Mouse (Mus musculus) C2C12 (cell line): ENCODE measurements around the gene Fer.

Source experiments
- CTCF ChIP-seq: IDR thresholded peaks from one replicate; pipeline ENCODE4 v1.5.1; 2011; ENCODE audit not compliant: control insufficient read depth, insufficient read depth, insufficient read length
- MAX ChIP-seq: IDR thresholded peaks from one replicate; pipeline ENCODE4 v1.6.1; 2011; ENCODE audit warnings: mild to moderate bottlenecking, control low read depth
- MYOG ChIP-seq: IDR thresholded peaks from one replicate; pipeline ENCODE4 v1.6.1; 2011; ENCODE audit not compliant: control insufficient read depth, insufficient read length; ENCODE audit errors: extremely low read depth
- USF1 ChIP-seq: IDR thresholded peaks from one replicate; pipeline ENCODE4 v1.6.1; 2011; ENCODE audit warnings: low read depth, mild to moderate bottlenecking, control low read depth, moderate library complexity

- TF ChIP-seq MYOG (no peak), USF1 (no peak), CTCF (no peak), MAX (no peak)
Observed at GRCm38 (mm10) chr17:63864171-63864571, 1.3 kb downstream of the Fer start.
